Mouse (Mus musculus): ENCODE measurements at regions not wholly inside any gene's neighbourhood (a gene's known extent, or its start where the extent isn't known, plus 50 kb on each side); places are given as distances from the start of the nearest gene placed in this dataset.

DNA sequence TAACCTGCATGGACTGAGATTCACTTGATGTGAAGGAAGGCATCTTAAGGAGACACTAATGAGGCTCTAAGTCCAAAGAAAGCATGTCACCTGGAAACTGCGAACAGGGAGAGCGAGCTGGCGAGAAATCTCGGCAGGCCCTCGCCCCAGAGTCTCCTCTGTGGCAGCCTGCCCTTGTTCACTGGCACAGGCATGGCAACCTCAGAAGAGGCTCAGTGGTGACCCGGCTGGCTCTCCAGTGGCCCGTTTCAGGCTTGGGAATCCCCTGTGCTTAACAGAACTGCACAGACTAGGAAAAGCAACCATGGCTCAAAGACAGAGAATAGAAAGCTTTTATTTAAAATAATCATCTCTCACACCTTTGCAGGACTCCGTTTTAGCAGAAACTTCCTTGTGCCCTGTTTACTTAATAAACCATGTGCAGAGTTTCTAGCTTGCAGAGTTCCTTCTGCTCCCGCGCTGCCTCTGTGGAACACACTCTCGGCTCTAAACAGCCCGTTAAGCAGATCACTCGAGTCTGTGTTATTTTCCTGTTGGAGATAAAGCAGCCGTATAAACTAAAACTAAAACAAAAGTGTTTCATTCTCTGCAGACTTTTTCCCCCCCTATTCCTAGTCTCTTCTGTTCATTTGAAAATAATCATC, 316.2 kb upstream of the Adamts16 start:
- no peak overlapping the region; the same call in 1 of the 2 replicates for H3K9ac ChIP-seq
- ATAC-seq, result 0 out of 2 replicates have a peak, but pooled peaks have one; percentile 51
- H3K27ac ChIP-seq (ENCODE audit: low read depth, low read length), result no peak overlapping the region
- peak; percentile 35 for DNase-seq
- TF ChIP-seq CTCF (IDR thresholded peaks at IDR 0.05; ENCODE audit: low read depth), result no peak
- no peaks in the 10 kb centered on the region for H3K27me3 ChIP-seq (ENCODE audit: insufficient read depth, low read length)
- H3K4me2 ChIP-seq (ENCODE audit: low read depth), result peak overlapping the region; percentile 56
- H3K36me3 ChIP-seq (ENCODE audit: insufficient read depth), result no peaks in the 10 kb centered on the region
- WGBS, result 16% methylated on average over 14 of the region's 14 CpGs
- H3K4me1 ChIP-seq (ENCODE audit: insufficient read depth), result peaks cover 14% of the 10 kb centered on the region; the same call in 1 of the 2 replicates
- no peaks in the 10 kb centered on the region for H3K9me3 ChIP-seq (ENCODE audit: low read length)
- H3K4me3 ChIP-seq (ENCODE audit: low read depth, low read length), result peak overlapping the region; percentile 27

- no peaks in the 10 kb centered on the region for H3K4me1 ChIP-seq (ENCODE audit: insufficient read depth)
Measured at GRCm38 (mm10) chr13:71150092-71150491, 308.5 kb upstream of the Adamts16 start.

DNA sequence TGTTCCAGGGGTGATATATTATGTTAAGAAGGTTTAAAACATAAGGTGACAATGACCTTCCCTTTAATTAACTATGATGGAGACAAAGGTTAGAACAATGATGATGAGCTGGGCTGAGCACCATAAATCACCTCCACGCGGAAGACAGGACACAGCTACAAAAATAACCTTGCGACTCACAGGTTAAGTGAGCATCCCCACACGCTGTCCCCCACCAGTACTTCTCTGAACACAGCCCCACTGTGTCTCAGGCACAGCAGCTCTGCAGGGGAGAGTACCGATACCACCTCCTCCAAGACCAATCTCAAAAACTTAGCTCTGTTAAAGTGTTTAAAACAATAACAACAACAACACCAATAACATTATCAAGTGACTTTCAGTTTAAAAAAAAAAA, 307.7 kb upstream of the Adamts16 start:
- Histone ChIP-seq H3K9me3 (ENCODE audit: low read length) (no peaks in the 10 kb centered on the region), H3K4me3 (ENCODE audit: low read depth, low read length) (no peak overlapping the region), H3K27ac (ENCODE audit: low read depth, low read length) (no peak overlapping the region), H3K4me2 (ENCODE audit: low read depth) (no peak overlapping the region), H3K4me1 (ENCODE audit: insufficient read depth) (no peaks in the 10 kb centered on the region), H3K27me3 (ENCODE audit: insufficient read depth, low read length) (no peaks in the 10 kb centered on the region), H3K36me3 (ENCODE audit: insufficient read depth) (no peaks in the 10 kb centered on the region), H3K9ac (no peak overlapping the region)
- DNase-seq (no peak), ATAC-seq (no peak)
- TF ChIP-seq CTCF (IDR thresholded peaks at IDR 0.05; ENCODE audit: low read depth), result no peak
- 24% methylated on average over 5 of the region's 5 CpGs for WGBS

More at GRCm38 (mm10) chr13:71150092-71150491, 308.5 kb upstream of the Adamts16 start:
- DNase-seq (no peak), ATAC-seq (no peak)
- no peaks in the 10 kb centered on the region for H3K27me3 ChIP-seq (ENCODE audit: insufficient read depth, low read length)
- H3K9ac ChIP-seq, result no peak overlapping the region
- no peak overlapping the region for H3K27ac ChIP-seq (ENCODE audit: low read depth, low read length)
- H3K4me2 ChIP-seq (ENCODE audit: low read depth), result no peak overlapping the region
- H3K4me3 ChIP-seq (ENCODE audit: low read depth, low read length), result no peak overlapping the region
- H3K9me3 ChIP-seq (ENCODE audit: low read length), result no peaks in the 10 kb centered on the region
- no peak for TF ChIP-seq CTCF (IDR thresholded peaks at IDR 0.05; ENCODE audit: low read depth)
- H3K36me3 ChIP-seq (ENCODE audit: insufficient read depth), result no peaks in the 10 kb centered on the region
- WGBS, result 44% methylated on average over 1 of the region's 1 CpGs

DNA sequence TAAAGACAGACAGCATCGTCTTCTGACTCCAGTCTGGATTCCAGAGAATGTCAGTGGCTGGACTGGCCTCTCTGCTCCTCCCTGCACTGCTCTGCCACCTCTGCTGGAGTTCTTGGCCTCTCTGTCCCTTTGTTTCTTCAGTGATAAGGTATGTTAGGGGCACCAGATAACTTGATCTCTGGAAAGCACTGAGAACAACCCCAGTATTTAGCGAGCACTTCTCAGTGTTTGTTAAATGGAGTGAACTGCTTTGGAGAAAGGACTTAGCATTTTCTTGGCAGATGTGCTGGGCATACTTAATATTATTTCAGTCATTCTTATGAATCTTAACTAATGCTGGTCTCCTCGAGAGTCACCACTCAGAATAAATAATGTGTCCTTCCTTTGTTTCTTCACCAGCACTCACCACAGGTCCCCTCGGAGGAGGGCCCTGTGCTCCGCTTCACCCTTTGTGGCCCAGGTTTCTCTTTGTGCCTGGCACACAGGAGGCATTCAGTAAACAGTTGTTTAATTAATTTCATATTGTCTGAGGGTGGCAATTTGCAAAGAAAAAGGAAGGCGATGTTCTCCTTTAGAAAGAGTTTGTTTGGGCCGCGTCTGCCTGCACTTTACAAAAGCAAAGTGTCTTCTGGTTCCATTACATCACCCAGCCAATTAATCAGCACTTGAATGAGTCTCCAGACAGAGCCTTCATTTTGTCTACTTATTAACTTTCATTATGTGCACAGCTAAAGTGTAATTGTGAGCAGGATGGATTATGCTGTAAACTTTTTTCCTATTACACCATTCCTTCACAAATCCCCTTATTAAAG, 307.1 kb upstream of the Adamts16 start:
- no peak overlapping the region for H3K27ac ChIP-seq (ENCODE audit: low read depth, low read length)
- no peak for TF ChIP-seq CTCF (IDR thresholded peaks at IDR 0.05; ENCODE audit: low read depth)
- H3K36me3 ChIP-seq (ENCODE audit: insufficient read depth), result no peaks in the 10 kb centered on the region
- H3K4me3 ChIP-seq (ENCODE audit: low read depth, low read length), result no peak overlapping the region
- no peaks in the 10 kb centered on the region for H3K27me3 ChIP-seq (ENCODE audit: insufficient read depth, low read length)
- no peak overlapping the region for H3K4me2 ChIP-seq (ENCODE audit: low read depth)
- ATAC-seq, result peak; percentile 48; the same call in 1 of the 2 replicates
- no peak overlapping the region for H3K9ac ChIP-seq
- no peaks in the 10 kb centered on the region for H3K9me3 ChIP-seq (ENCODE audit: low read length)
- DNase-seq, result no peak
- WGBS, result 9% methylated on average over 8 of the region's 8 CpGs
- H3K4me1 ChIP-seq (ENCODE audit: insufficient read depth), result no peaks in the 10 kb centered on the region

GRCm38 (mm10) chr13:71146859-71147443, 305.3 kb upstream of the Adamts16 start:
- no peaks in the 10 kb centered on the region for H3K9me3 ChIP-seq (ENCODE audit: low read length)
- TF ChIP-seq CTCF (IDR thresholded peaks at IDR 0.05; ENCODE audit: low read depth), result no peak
- no peak overlapping the region for H3K9ac ChIP-seq

GRCm38 (mm10) chr13:71138745-71139312, 297.2 kb upstream of the Adamts16 start:
- 14% methylated on average over 11 of the region's 11 CpGs for WGBS
- DNase-seq, result peak; percentile 39

More at GRCm38 (mm10) chr13:71146859-71147443, 305.3 kb upstream of the Adamts16 start:
- Histone ChIP-seq H3K27ac (ENCODE audit: low read depth, low read length) (no peak overlapping the region), H3K4me2 (ENCODE audit: low read depth) (no peak overlapping the region), H3K36me3 (ENCODE audit: insufficient read depth) (no peaks in the 10 kb centered on the region), H3K4me3 (ENCODE audit: low read depth, low read length) (no peak overlapping the region), H3K4me1 (ENCODE audit: insufficient read depth) (no peaks in the 10 kb centered on the region), H3K27me3 (ENCODE audit: insufficient read depth, low read length) (no peaks in the 10 kb centered on the region; the same call in 1 of the 2 replicates)
- no peak for ATAC-seq
- DNase-seq, result no peak
- WGBS, result 81% methylated on average over 3 of the region's 3 CpGs

More at GRCm38 (mm10) chr13:71138745-71139312, 297.2 kb upstream of the Adamts16 start:
- Histone ChIP-seq H3K4me3 (ENCODE audit: low read depth, low read length) (no peak overlapping the region), H3K9me3 (ENCODE audit: low read length) (no peaks in the 10 kb centered on the region), H3K36me3 (ENCODE audit: insufficient read depth) (no peaks in the 10 kb centered on the region), H3K27ac (ENCODE audit: low read depth, low read length) (no peak overlapping the region), H3K9ac (no peak overlapping the region), H3K4me2 (ENCODE audit: low read depth) (no peak overlapping the region), H3K4me1 (ENCODE audit: insufficient read depth) (0 out of 2 replicates have a peak, but pooled peaks cover 5% of the 10 kb centered on the region), H3K27me3 (ENCODE audit: insufficient read depth, low read length) (no peaks in the 10 kb centered on the region; the same call in 1 of the 2 replicates)
- peak; percentile 60; the same call in 1 of the 2 replicates for ATAC-seq
- no peak for TF ChIP-seq CTCF (IDR thresholded peaks at IDR 0.05; ENCODE audit: low read depth)
